Mouse (Mus musculus): ENCODE measurements around the gene Cd300lf.

Gene Cd300lf

GRCm38 (mm10) chr11:115161578-115162204 lies 27.9 kb upstream of the Cd300lf start:
- intact Hi-C loops (cut with DNase I), result loop anchor here (1.0 kb wide), 1 partner anchor 21 kb away; no protein-coding TSS in a partner anchor

- intact Hi-C loops (cut with DNase I), result loop anchor here (1.0 kb wide), 1 partner anchor 21 kb away; no protein-coding TSS in a partner anchor
These were observed 27.2 kb upstream of the Cd300lf start for GRCm38 (mm10) chr11:115160883-115161577.

DNA sequence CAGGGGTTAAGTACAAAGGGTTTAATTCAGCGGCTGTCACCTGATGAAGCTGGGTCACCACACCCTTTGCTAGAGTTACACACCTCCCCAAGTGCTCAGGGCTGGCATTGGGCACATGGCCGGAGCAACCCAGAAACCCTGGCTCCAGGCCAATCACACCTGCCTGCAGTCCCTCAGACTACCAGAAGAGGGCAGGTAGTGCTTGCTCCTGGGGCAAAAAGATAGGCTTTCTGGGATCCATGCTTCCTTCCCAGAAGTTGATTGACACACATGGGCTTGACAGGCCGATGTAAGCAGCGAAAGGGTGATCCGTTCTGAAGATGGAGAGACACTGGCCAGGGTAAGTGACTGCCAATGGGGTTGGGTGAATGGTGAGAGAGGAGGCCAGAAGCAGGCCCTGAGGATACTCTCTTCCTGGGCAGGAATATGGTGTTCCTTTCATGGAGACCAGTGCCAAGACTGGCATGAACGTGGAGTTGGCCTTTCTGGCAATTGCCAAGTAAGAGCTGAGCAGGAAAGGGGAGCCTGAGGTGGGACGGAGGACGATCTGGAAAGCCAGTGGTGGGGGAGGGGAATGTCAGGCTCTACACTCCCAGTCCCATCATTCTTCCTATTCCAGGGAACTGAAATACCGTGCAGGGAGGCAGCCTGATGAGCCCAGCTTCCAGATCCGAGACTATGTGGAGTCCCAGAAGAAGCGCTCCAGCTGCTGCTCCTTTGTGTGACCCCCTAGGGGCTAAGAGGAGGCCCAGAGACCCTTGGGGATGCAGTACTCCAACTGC lies 26.4 kb upstream of the Cd300lf start:
- intact Hi-C loops (cut with DNase I), result no loop called here

GRCm38 (mm10) chr11:115157933-115158719 lies 24.3 kb upstream of the Cd300lf start:
- intact Hi-C loops (cut with DNase I), result no loop called here

DNA sequence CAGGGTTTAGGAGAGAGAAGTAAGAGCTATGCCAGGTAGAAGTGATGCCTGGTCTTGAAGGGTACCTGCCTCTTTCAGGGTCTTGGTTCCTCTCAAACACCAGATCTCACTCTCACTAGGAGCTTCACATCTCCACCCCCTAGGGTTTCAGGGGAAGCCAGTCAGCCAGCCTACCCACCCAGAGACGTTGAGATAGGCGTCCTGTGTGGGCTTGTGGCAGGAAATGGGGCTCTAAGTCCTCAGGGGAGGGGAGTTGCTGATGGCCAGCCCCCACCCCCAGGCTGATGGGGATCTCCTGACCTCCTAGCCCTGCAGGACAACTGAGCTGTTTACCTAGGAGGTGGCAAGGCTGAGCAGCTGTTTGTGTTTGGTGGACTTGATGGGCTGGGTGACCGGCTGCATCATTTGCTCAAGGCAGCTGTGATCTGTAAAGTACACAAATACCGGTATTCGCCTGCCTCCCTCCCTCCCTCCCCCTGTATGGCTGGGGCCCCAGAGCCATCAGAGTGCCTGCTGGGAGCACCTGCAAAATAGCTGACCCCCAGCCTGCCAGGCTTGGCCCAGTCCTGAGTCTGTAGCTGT lies 21.4 kb upstream of the Cd300lf start:
- intact Hi-C loops (cut with DNase I), result no loop called here

- intact Hi-C loops (cut with DNase I), result loop anchor here (1.0 kb wide), 1 partner anchor 70 kb away; no protein-coding TSS in a partner anchor
These were observed 20.0 kb upstream of the Cd300lf start for GRCm38 (mm10) chr11:115153699-115154292.

GRCm38 (mm10) chr11:115153088-115153487 lies 19.3 kb upstream of the Cd300lf start:
- intact Hi-C loops (cut with DNase I), result loop anchor here (1.0 kb wide), 1 partner anchor 70 kb away; no protein-coding TSS in a partner anchor

GRCm38 (mm10) chr11:115151755-115152429 lies 18.1 kb upstream of the Cd300lf start:
- intact Hi-C loops (cut with DNase I), result no loop called here

DNA sequence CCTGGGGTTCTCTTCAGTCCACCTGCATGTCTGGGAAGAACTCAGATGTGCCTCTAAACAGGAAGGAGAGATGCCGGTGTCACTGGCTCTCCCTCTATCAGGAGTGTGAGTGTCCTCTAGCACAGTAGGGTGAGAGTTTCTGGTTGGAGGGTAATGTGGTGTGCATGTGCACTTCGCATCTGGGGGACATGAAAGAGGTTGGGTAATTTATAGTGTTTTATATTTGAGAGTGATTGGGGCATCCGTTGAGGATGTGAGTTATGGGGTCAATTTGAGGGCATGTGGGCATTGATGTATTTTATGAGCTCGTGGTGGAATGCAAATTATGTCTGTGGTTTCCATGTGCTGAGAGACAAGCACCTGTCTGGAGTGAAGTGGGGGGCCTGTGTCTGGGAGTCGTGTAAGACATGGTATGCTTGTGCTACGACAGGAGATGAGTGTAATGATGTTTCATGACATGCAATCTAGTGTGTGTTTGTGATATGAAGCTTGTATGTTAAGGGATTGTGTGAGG lies 17.0 kb upstream of the Cd300lf start:
- intact Hi-C loops (cut with DNase I), result no loop called here

DNA sequence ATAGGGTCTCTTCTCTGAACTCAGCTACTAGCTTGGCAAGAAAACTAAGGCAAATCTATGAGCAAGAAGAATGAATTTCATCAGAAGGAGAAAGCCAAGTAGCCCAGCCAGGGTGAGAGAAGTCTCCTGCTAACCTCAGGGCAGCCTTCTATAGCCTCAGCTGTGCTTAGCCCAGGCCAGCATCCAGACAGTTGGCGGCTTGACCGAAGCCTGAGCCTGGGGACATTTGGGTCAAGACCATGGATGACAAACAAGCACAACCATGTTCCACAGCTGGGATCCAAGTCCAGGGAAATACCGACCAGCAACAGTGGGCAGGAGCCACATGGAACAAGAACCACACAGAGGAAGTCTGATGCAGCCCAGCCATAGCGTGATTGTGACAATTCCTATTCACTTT lies 14.0 kb upstream of the Cd300lf start:
- intact Hi-C loops (cut with DNase I), result loop anchor here (10.0 kb wide), 1 partner anchor 353 kb away; the partner anchor contains the start of genes Btbd17 and Gpr142

- intact Hi-C loops (cut with DNase I), result loop anchor here (10.0 kb wide), 1 partner anchor 347 kb away; the partner anchor contains the start of genes Btbd17 and Gpr142
These were observed 8.2 kb upstream of the Cd300lf start for GRCm38 (mm10) chr11:115141970-115142369.

GRCm38 (mm10) chr11:115138597-115139262 lies 4.9 kb upstream of the Cd300lf start:
- intact Hi-C loops (cut with DNase I), result no loop called here

- intact Hi-C loops (cut with DNase I), result no loop called here
These were observed 1.9 kb downstream of the Cd300lf start for GRCm38 (mm10) chr11:115131768-115132381.

GRCm38 (mm10) chr11:115129508-115130126 lies 4.2 kb downstream of the Cd300lf start:
- intact Hi-C loops (cut with DNase I), result no loop called here

DNA sequence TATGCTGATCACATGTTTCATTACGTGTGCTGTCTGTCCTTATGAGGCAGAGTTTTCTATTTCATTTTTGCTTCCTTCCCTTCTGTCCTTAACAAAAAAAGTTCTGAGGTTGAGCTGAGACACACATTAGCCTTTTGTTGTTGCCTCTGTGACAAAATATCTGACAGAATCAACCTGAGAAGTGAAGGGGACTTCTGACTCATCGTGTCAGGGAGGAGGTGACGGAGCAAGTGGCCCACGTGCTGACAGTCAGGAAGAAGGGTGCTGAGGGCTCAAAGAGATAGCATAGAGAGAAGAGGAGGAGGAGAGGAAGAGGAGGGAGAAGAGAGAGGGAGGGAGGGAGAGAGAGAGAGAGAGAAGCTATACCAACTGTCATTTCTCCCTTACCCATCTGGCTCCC lies 5.3 kb downstream of the Cd300lf start:
- intact Hi-C loops (cut with DNase I), result no loop called here

GRCm38 (mm10) chr11:115119409-115119808 lies 14.4 kb downstream of the Cd300lf start:
- intact Hi-C loops (cut with DNase I), result no loop called here

DNA sequence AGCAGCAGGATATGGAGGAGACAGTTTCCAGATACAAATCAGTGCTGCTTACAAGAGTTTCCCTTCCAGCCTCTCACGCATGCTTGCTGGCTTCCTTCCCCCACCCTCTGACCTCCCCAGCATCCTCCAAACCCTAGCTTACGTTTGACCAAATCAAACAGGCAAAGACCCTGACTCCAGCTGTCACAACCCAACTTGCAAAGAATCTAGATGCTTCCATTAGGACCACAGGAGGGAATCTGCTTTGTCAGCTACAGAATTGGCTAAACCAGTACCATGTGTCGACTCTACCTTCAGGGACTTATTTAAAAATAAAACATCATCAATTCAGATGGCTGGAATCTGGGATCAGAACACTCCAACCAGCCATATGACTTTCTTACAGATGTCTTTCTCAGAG lies 21.6 kb downstream of the Cd300lf start:
- intact Hi-C loops (cut with DNase I), result no loop called here

DNA sequence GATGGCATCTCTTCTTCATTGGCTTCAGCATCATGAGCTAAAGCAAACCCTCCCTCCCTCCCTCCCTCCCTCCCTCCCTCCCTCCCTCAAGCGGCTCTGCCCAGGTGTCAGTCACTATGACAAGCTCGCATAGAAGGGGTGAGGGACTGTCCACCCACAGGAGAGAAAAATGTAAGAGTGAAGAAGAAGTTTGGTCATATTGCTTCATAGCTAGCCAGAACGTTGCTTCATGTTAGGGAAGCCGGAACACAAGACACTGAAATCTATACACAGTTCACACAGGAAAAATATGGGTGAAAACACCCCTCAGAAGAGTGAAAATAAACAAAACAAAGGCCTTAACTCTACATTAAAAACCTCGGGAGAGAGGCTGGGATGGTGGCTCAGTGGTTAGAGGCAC lies 23.5 kb downstream of the Cd300lf start:
- intact Hi-C loops (cut with DNase I), result no loop called here
